In genomic region chr4:32907631-32908030, GRCm38 (mm10) we compare ENCODE assay signal across 24 mouse cellular contexts.
"Had no signal": no experiment of that assay in that cellular context is flagged by ENCODE, and none has a peak within 500 bp of the region (broad histone marks: within the 10 kb centered on the region; RNA-seq: fewer than 3 reads in every experiment).

No protein-coding gene starts in this region.

- H3K9ac ChIP-seq: forebrain, postnatal 0 days; heart, embryonic 13.5 days; heart, embryonic 15.5 days; hindbrain, embryonic 13.5 days; hindbrain, embryonic 15.5 days; kidney, embryonic 15.5 days; limb, embryonic 13.5 days; limb, embryonic 15.5 days had no signal

- H3K4me3 ChIP-seq: heart, embryonic 13.5 days; heart, embryonic 15.5 days; hindbrain, embryonic 13.5 days; hindbrain, embryonic 15.5 days; kidney, embryonic 15.5 days; limb, embryonic 13.5 days; limb, embryonic 15.5 days had no signal

- H3K27me3 ChIP-seq: heart, embryonic 13.5 days; heart, embryonic 15.5 days; hindbrain, embryonic 13.5 days; hindbrain, embryonic 15.5 days; kidney, embryonic 15.5 days; limb, embryonic 13.5 days; limb, embryonic 15.5 days had no signal

- H3K4me2 ChIP-seq: hindbrain, embryonic 13.5 days; hindbrain, embryonic 15.5 days; kidney, embryonic 15.5 days; limb, embryonic 13.5 days; limb, embryonic 15.5 days had no signal

- ATAC-seq: forebrain, postnatal 0 days; hindbrain, postnatal 0 days; intestine, embryonic 16.5 days had no signal

- H3K4me1 ChIP-seq: limb, embryonic 15.5 days had no signal

- H3K36me3 ChIP-seq: heart, embryonic 13.5 days; heart, embryonic 15.5 days; hindbrain, embryonic 13.5 days; hindbrain, embryonic 15.5 days; kidney, embryonic 15.5 days; limb, embryonic 13.5 days; limb, embryonic 15.5 days had no signal

- DNase-seq: forebrain, postnatal 0 days; gastrocnemius, postnatal 14 days; gastrocnemius, postnatal 36 days; heart, adult 11 months; heart, postnatal 14 days; heart, postnatal 36 days; kidney, adult 11 months; kidney, adult 2 months; kidney, adult 9 months; kidney, postnatal 14 days; kidney, postnatal 36 days; layer of hippocampus, adult 9-11 months; layer of hippocampus, postnatal 36 days; left cerebral cortex, postnatal 4 days had no signal

- H3K9me3 ChIP-seq: heart, embryonic 13.5 days; heart, embryonic 15.5 days; hindbrain, embryonic 13.5 days; hindbrain, embryonic 15.5 days; kidney, embryonic 15.5 days; limb, embryonic 13.5 days; limb, embryonic 15.5 days had no signal

- H3K27ac ChIP-seq: heart, embryonic 15.5 days; hindbrain, embryonic 13.5 days; hindbrain, embryonic 15.5 days; hindbrain, postnatal 0 days; kidney, embryonic 15.5 days; kidney, postnatal 0 days; limb, embryonic 13.5 days; limb, embryonic 15.5 days had no signal
